Mouse (Mus musculus) hindbrain, embryonic 11.5 days (tissue): ENCODE measurements around the gene Clrn3. TPM values are rescaled to one million over a fixed set of nuclear protein-coding genes. Genes with fewer than 3 reads are reported as not detected.

Source experiments
- ATAC-seq: fragments of 200-750 bp; cut with Nextera tagmentation; 2 replicates; pipeline ENCODE4 v1.8.0; 2017; ENCODE audit warnings: mild to moderate bottlenecking, moderate TSS enrichment, moderate library complexity; ENCODE audit not compliant: low FRiP score
- DNase-seq: peaks from one replicate; pipeline ENCODE4 v3.0.0-alpha.2; 2015; ENCODE audit warnings: low spot score
- H3K27ac ChIP-seq: fragments of 300-500 bp; sonication (generic); 2 replicates; pipeline ENCODE4 v1.5.1; 2014; ENCODE audit warnings: mild to moderate bottlenecking, low read depth, low read length
- H3K27me3 ChIP-seq: fragments of 300-500 bp; sonication (generic); 2 replicates; pipeline ENCODE4 v1.6.1; 2014; ENCODE audit warnings: mild to moderate bottlenecking, low read length, moderate library complexity, mixed read lengths; ENCODE audit not compliant: control insufficient read depth, insufficient read depth
- H3K36me3 ChIP-seq: fragments of 300-500 bp; sonication (generic); 2 replicates; pipeline ENCODE4 v1.6.1; 2014; ENCODE audit warnings: mild to moderate bottlenecking, low read length, moderate library complexity, mixed read lengths; ENCODE audit not compliant: control insufficient read depth, insufficient read depth
- H3K4me1 ChIP-seq: fragments of 300-500 bp; sonication (generic); replicated peaks from 2 replicates; pipeline ENCODE4 v1.6.1; 2014; ENCODE audit warnings: low read length, mixed read lengths; ENCODE audit not compliant: control insufficient read depth, insufficient read depth
- H3K4me2 ChIP-seq: fragments of 300-500 bp; sonication (generic); replicated peaks from 2 replicates; pipeline ENCODE4 v1.6.1; 2014; ENCODE audit warnings: mild to moderate bottlenecking, low read depth, low read length
- H3K4me3 ChIP-seq: fragments of 300-500 bp; sonication (generic); 2 replicates; pipeline ENCODE4 v1.5.1; 2014; ENCODE audit warnings: low read depth, low read length
- H3K9ac ChIP-seq: fragments of 300-500 bp; sonication (generic); 2 replicates; pipeline ENCODE4 v1.6.1; 2014; ENCODE audit warnings: low read depth, low read length
- H3K9me3 ChIP-seq: fragments of 300-500 bp; sonication (generic); 2 replicates; pipeline ENCODE4 v1.6.1; 2016; ENCODE audit warnings: low read length; ENCODE audit not compliant: control insufficient read depth
- WGBS: fragments of 180-500 bp; shearing (Covaris S2); extraction: QIAGEN DNeasy Blood & Tissue Kit; methylation state at CpG from one replicate; pipeline ENCODE4 v1.1.7; 2014; 5-methylcytosine and 5-hydroxymethylcytosine counted together
- polyA plus RNA-seq: library from polyadenylated mRNA; unstranded; fragments of >200 nt; fragmentation: Nextera tagmentation; extraction: Ambion mirVana; gene quantifications from 2 replicates; pipeline ENCODE4 v1.2.1, GENCODE M21; 2014

Gene Clrn3
- polyA plus RNA-seq, 1 experiment from 2014 or later: not detected

- WGBS: 24% methylated on average over 4 of the region's 4 CpGs
- ATAC-seq: 0 out of 2 replicates have a peak, but pooled peaks have one; percentile 30
- no peaks in the 10 kb centered on the region; the same call in 1 of the 2 replicates for H3K27me3 ChIP-seq
Measured at GRCm38 (mm10) chr7:135487423-135487822, 41.0 kb downstream of the Clrn3 start.

GRCm38 (mm10) chr7:135486645-135487382 is 41.6 kb downstream of the Clrn3 start:
- Histone ChIP-seq H3K4me2 (no peak overlapping the region), H3K4me3 (no peak overlapping the region), H3K36me3 (no peaks in the 10 kb centered on the region), H3K27ac (no peak overlapping the region), H3K9ac (no peak overlapping the region), H3K27me3 (no peaks in the 10 kb centered on the region; the same call in 1 of the 2 replicates), H3K9me3 (no peaks in the 10 kb centered on the region), H3K4me1 (peaks cover 6% of the 10 kb centered on the region)
- no peak for ATAC-seq
- 48% methylated on average over 10 of the region's 10 CpGs for WGBS
- DNase-seq: no peak

More at GRCm38 (mm10) chr7:135487423-135487822, 41.0 kb downstream of the Clrn3 start:
- H3K9me3 ChIP-seq: no peaks in the 10 kb centered on the region
- H3K9ac ChIP-seq: no peak overlapping the region
- H3K4me1 ChIP-seq: peaks cover 6% of the 10 kb centered on the region
- H3K36me3 ChIP-seq: no peaks in the 10 kb centered on the region
- no peak overlapping the region for H3K4me3 ChIP-seq
- no peak overlapping the region for H3K27ac ChIP-seq
- peak; percentile 89 for DNase-seq
- H3K4me2 ChIP-seq: no peak overlapping the region

- 20% methylated on average over 12 of the region's 12 CpGs for WGBS
- Histone ChIP-seq H3K36me3 (no peaks in the 10 kb centered on the region), H3K4me3 (no peak overlapping the region), H3K9me3 (no peaks in the 10 kb centered on the region), H3K27ac (no peak overlapping the region), H3K4me2 (no peak overlapping the region), H3K9ac (no peak overlapping the region), H3K27me3 (no peaks in the 10 kb centered on the region; the same call in 1 of the 2 replicates), H3K4me1 (peaks cover 6% of the 10 kb centered on the region)
- ATAC-seq (peak; percentile 82), DNase-seq (peak; percentile 62)
Measured at GRCm38 (mm10) chr7:135485796-135486410, 42.6 kb downstream of the Clrn3 start.

- DNase-seq (no peak), ATAC-seq (peak; percentile 53)
- no peak overlapping the region for H3K4me3 ChIP-seq
- no peaks in the 10 kb centered on the region for H3K9me3 ChIP-seq
- no peak overlapping the region; the same call in 1 of the 2 replicates for H3K4me2 ChIP-seq
- H3K36me3 ChIP-seq: no peaks in the 10 kb centered on the region
- WGBS: 7% methylated on average over 10 of the region's 10 CpGs
- H3K27ac ChIP-seq: no peak overlapping the region
- peaks cover 6% of the 10 kb centered on the region for H3K4me1 ChIP-seq
- H3K27me3 ChIP-seq: no peaks in the 10 kb centered on the region; the same call in 1 of the 2 replicates
- no peak overlapping the region for H3K9ac ChIP-seq
Measured at GRCm38 (mm10) chr7:135485116-135485795, 43.2 kb downstream of the Clrn3 start.

GRCm38 (mm10) chr7:135484341-135484740 is 44.1 kb downstream of the Clrn3 start:
- no peak for DNase-seq
- 50% methylated on average over 11 of the region's 11 CpGs for WGBS

GRCm38 (mm10) chr7:135483751-135484150 is 44.7 kb downstream of the Clrn3 start:
- H3K27ac ChIP-seq: no peak overlapping the region
- DNase-seq (no peak), ATAC-seq (no peak)
- peaks cover 6% of the 10 kb centered on the region for H3K4me1 ChIP-seq
- 54% methylated on average over 6 of the region's 6 CpGs for WGBS
- no peaks in the 10 kb centered on the region for H3K36me3 ChIP-seq
- H3K27me3 ChIP-seq: no peaks in the 10 kb centered on the region; the same call in 1 of the 2 replicates
- no peak overlapping the region for H3K4me3 ChIP-seq
- no peak overlapping the region for H3K9ac ChIP-seq
- no peak overlapping the region for H3K4me2 ChIP-seq
- no peaks in the 10 kb centered on the region for H3K9me3 ChIP-seq

More at GRCm38 (mm10) chr7:135484341-135484740, 44.1 kb downstream of the Clrn3 start:
- Histone ChIP-seq H3K4me2 (no peak overlapping the region), H3K27me3 (no peaks in the 10 kb centered on the region; the same call in 1 of the 2 replicates), H3K9ac (no peak overlapping the region), H3K4me1 (peaks cover 6% of the 10 kb centered on the region), H3K9me3 (no peaks in the 10 kb centered on the region), H3K27ac (no peak overlapping the region), H3K4me3 (no peak overlapping the region), H3K36me3 (no peaks in the 10 kb centered on the region)
- no peak for ATAC-seq

GRCm38 (mm10) chr7:135481150-135481549 is 47.3 kb downstream of the Clrn3 start:
- ATAC-seq (no peak), DNase-seq (no peak)
- Histone ChIP-seq H3K27me3 (peaks cover 2% of the 10 kb centered on the region; the same call in 1 of the 2 replicates), H3K9me3 (no peaks in the 10 kb centered on the region), H3K36me3 (no peaks in the 10 kb centered on the region), H3K9ac (no peak overlapping the region), H3K4me3 (no peak overlapping the region), H3K27ac (no peak overlapping the region), H3K4me2 (no peak overlapping the region), H3K4me1 (peaks cover 6% of the 10 kb centered on the region)
- 55% methylated on average over 7 of the region's 7 CpGs for WGBS

- Histone ChIP-seq H3K4me1 (no peaks in the 10 kb centered on the region), H3K4me3 (no peak overlapping the region), H3K9ac (no peak overlapping the region), H3K27me3 (peaks cover 2% of the 10 kb centered on the region; the same call in 1 of the 2 replicates), H3K27ac (no peak overlapping the region), H3K36me3 (no peaks in the 10 kb centered on the region), H3K9me3 (no peaks in the 10 kb centered on the region), H3K4me2 (no peak overlapping the region)
- 84% methylated on average over 6 of the region's 6 CpGs for WGBS
- DNase-seq: no peak
- no peak for ATAC-seq
Measured at GRCm38 (mm10) chr7:135479912-135480311, 48.5 kb downstream of the Clrn3 start.
